Mouse (Mus musculus) CH12.LX (cell line): ENCODE data around the gene Rpn2.

Experiments used
- CTCF ChIP-seq, 2 experiments: IDR thresholded peaks in 1 of 2; conservative IDR thresholded peaks in 1 of 2; 2 replicates each; pipeline ENCODE4 v1.5.1; 2011 to 2012; ENCODE audit warnings: low read depth in 2 of 2, low read length in 2 of 2, improper control_type of control experiment in 1 of 2, inconsistent platforms in 1 of 2, mild to moderate bottlenecking in 1 of 2, moderate library complexity in 1 of 2
- JUND ChIP-seq: conservative IDR thresholded peaks from 2 replicates; pipeline ENCODE4 v1.6.1; 2011; ENCODE audit warnings: low read depth, low read length, improper control_type of control experiment
- POLR2A ChIP-seq: IDR thresholded peaks from 2 replicates; pipeline ENCODE4 v1.6.1; 2011; ENCODE audit warnings: low read depth, mild to moderate bottlenecking, improper control_type of control experiment, low read length
- ZMIZ1 ChIP-seq: IDR thresholded peaks from 2 replicates; pipeline ENCODE4 v1.6.1; 2012; ENCODE audit warnings: low read depth, mild to moderate bottlenecking, inconsistent platforms, low read length, improper control_type of control experiment

DNA sequence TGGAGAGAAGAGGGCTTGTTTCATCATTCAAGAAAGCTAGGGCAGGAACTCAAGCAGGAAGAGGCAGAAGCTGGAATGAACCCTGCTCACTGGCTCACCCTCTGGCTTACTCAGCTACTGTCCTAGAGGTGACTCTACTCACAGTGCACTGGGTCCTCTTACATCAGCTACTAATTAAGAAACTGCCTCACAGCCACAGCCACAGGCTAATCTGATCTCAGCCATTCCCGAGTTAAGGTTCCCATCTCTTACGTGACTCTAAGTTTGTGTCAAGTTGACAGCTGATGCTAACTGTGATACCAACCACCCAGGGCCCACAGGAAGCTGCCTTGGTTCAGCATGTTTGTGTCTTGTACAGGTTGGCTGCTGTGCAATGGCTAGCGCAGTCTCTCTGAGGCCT, 84.2 kb downstream of the Rpn2 start:
- TF ChIP-seq CTCF (conservative IDR thresholded peaks at IDR 0.05 in 1 of 2, IDR thresholded peaks at IDR 0.05 in 1 of 2; ENCODE audit: low read depth in 2 of 2, low read length in 2 of 2) (no peak), POLR2A (no peak), ZMIZ1 (no peak), JUND (no peak)
